Mouse (Mus musculus): ENCODE results near the gene Tmem256.

The Tmem256 gene

GRCm38 (mm10) chr11:69886907-69887635, 48.8 kb downstream of the Tmem256 start:
- no peak for DNase-seq

Data from right cerebral cortex, postnatal 4 days (tissue).